Mouse (Mus musculus) lung, embryonic 14.5 days (tissue): Measurements from ENCODE around the gene Prom2. TPM values are rescaled to one million over a fixed set of nuclear protein-coding genes. Genes with fewer than 3 reads are reported as not detected.
A peak's percentile ranks its signal among the peaks of the same experiment; 100 is the strongest.

Experiments
- ATAC-seq: fragments of 200-750 bp; cut with Nextera tagmentation; 2 replicates; pipeline ENCODE4 v1.8.0; 2017; ENCODE audit warnings: mild to moderate bottlenecking, moderate TSS enrichment, moderate library complexity; ENCODE audit not compliant: insufficient read depth
- DNase-seq: peaks from one replicate; pipeline ENCODE4 v3.0.0-alpha.2; 2015
- H3K27ac ChIP-seq: fragments of 300-500 bp; sonication (generic); 2 replicates; pipeline ENCODE4 v1.5.1; 2014; ENCODE audit warnings: low read depth, mild to moderate bottlenecking, moderate library complexity
- H3K27me3 ChIP-seq: fragments of 300-500 bp; sonication (generic); 2 replicates; pipeline ENCODE4 v1.6.1; 2014; ENCODE audit warnings: low read length, control low read depth; ENCODE audit not compliant: insufficient read depth
- H3K36me3 ChIP-seq: fragments of 300-500 bp; sonication (generic); 2 replicates; pipeline ENCODE4 v1.6.1; 2014; ENCODE audit warnings: control low read depth; ENCODE audit not compliant: insufficient read depth
- H3K4me1 ChIP-seq: fragments of 300-500 bp; sonication (generic); 2 replicates; pipeline ENCODE4 v1.6.1; 2014; ENCODE audit warnings: antibody characterized with exemption, control low read depth; ENCODE audit not compliant: insufficient read depth
- H3K4me2 ChIP-seq: fragments of 300-500 bp; sonication (generic); 2 replicates; pipeline ENCODE4 v1.6.1; 2014; ENCODE audit warnings: mild to moderate bottlenecking
- H3K4me3 ChIP-seq: fragments of 300-500 bp; sonication (generic); 2 replicates; pipeline ENCODE4 v1.5.1; 2014; ENCODE audit warnings: low read depth, low read length
- H3K9ac ChIP-seq: fragments of 300-500 bp; sonication (generic); 2 replicates; pipeline ENCODE4 v1.6.1; 2014
- H3K9me3 ChIP-seq: fragments of 300-500 bp; sonication (generic); 2 replicates; pipeline ENCODE4 v1.6.1; 2016; ENCODE audit warnings: low read depth, low read length, control low read depth
- CTCF ChIP-seq: IDR thresholded peaks from 2 replicates; pipeline ENCODE4 v1.5.1; 2016; ENCODE audit warnings: antibody characterized with exemption, low read depth
- WGBS: fragments of 180-500 bp; shearing (Covaris S2); extraction: QIAGEN DNeasy Blood & Tissue Kit; methylation state at CpG from one replicate; pipeline ENCODE4 v1.1.7; 2014; 5-methylcytosine and 5-hydroxymethylcytosine counted together
- polyA plus RNA-seq: library from polyadenylated mRNA; unstranded; fragments of >200 nt; fragmentation: Nextera tagmentation; extraction: Ambion mirVana; gene quantifications from 2 replicates; pipeline ENCODE4 v1.2.1, GENCODE M21; 2014

The Prom2 gene
- polyA plus RNA-seq, 1 experiment from 2014 or later: 1.6 TPM

- WGBS: 43% methylated on average over 1 of the region's 1 CpGs
- ATAC-seq: no peak
- no peak for DNase-seq
- TF ChIP-seq CTCF: no peak
- no peak overlapping the region for H3K27ac ChIP-seq
- peaks cover 10% of the 10 kb centered on the region; the same call in 1 of the 2 replicates for H3K36me3 ChIP-seq
- H3K4me3 ChIP-seq: no peak overlapping the region
- peaks cover 4% of the 10 kb centered on the region; the same call in 1 of the 2 replicates for H3K9me3 ChIP-seq
- H3K27me3 ChIP-seq: no peaks in the 10 kb centered on the region
- H3K9ac ChIP-seq: no peak overlapping the region
- no peaks in the 10 kb centered on the region for H3K4me1 ChIP-seq
- H3K4me2 ChIP-seq: no peak overlapping the region
Measured at GRCm38 (mm10) chr2:127573322-127573721, 32.1 kb upstream of the Prom2 start.

DNA sequence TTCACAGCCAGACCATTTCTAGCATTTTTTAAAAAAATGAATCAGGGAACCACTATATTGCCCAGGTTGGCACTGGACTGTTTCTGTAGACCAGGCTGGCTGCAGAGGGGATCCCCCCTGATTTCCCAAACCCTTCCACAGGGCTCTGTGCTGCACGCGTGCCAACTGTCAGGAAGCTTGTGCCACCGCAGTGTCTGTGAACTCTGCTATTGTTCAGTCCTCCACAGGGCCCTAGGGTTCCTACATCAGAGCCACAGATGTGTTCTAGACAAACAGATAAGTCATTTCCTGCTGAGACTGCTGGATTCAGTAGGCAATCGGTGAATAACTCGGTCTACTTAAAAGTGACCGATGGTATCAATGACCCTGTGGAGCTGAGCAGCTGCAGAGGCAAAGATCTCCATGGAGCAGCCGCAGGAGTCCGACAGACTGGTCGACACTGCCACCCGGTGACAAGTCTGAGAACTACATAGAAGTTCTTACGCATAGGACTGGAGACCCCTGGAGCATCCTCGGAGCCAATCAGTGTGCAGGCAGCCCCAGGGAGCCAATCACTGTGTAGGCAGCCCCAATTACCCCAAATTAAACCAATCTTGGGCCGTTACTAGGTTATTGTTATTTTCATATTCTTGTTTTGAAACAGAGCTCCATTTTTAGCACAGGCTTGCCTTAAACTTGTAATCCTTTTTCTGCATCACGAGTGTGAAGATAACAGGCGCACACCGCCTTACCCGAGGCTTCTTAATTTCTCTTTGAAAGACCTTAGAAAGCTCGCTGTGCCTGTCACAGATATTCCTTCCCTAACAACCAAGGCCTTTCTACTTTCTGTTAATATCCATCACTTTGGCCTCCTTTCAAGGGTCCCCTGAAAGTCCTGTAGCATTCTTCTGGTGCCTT, 18.1 kb upstream of the Prom2 start:
- H3K4me3 ChIP-seq: peak overlapping the region; percentile 2; the same call in 1 of the 2 replicates
- DNase-seq (peak; percentile 98), ATAC-seq (peak; percentile 100)
- no peak overlapping the region for H3K9ac ChIP-seq
- peak; percentile 88 for TF ChIP-seq CTCF
- no peak overlapping the region for H3K27ac ChIP-seq
- H3K4me1 ChIP-seq: no peaks in the 10 kb centered on the region
- H3K4me2 ChIP-seq: peak overlapping the region; percentile 44
- no peaks in the 10 kb centered on the region; the same call in 1 of the 2 replicates for H3K27me3 ChIP-seq
- H3K9me3 ChIP-seq: no peaks in the 10 kb centered on the region
- no peaks in the 10 kb centered on the region for H3K36me3 ChIP-seq
- 15% methylated on average over 18 of the region's 18 CpGs for WGBS

- H3K4me3 ChIP-seq: no peak overlapping the region
- TF ChIP-seq CTCF: peak; percentile 61
- H3K36me3 ChIP-seq: no peaks in the 10 kb centered on the region
- H3K27ac ChIP-seq: no peak overlapping the region
- H3K27me3 ChIP-seq: no peaks in the 10 kb centered on the region
- DNase-seq: peak; percentile 44
- ATAC-seq: no peak
- whole genome bisulfite sequencing: 50% methylated on average over 5 of the region's 5 CpGs
- no peak overlapping the region for H3K4me2 ChIP-seq
- H3K9me3 ChIP-seq: no peaks in the 10 kb centered on the region
- no peaks in the 10 kb centered on the region for H3K4me1 ChIP-seq
- no peak overlapping the region for H3K9ac ChIP-seq
Measured at GRCm38 (mm10) chr2:127551078-127551477, 9.8 kb upstream of the Prom2 start.

GRCm38 (mm10) chr2:127550446-127550845, 9.2 kb upstream of the Prom2 start:
- ATAC-seq (no peak), DNase-seq (no peak)
- no peak for TF ChIP-seq CTCF
- Histone ChIP-seq H3K36me3 (no peaks in the 10 kb centered on the region), H3K4me3 (no peak overlapping the region), H3K4me2 (no peak overlapping the region), H3K9ac (no peak overlapping the region), H3K27ac (no peak overlapping the region), H3K27me3 (no peaks in the 10 kb centered on the region), H3K4me1 (no peaks in the 10 kb centered on the region), H3K9me3 (no peaks in the 10 kb centered on the region)
- WGBS: 55% methylated on average over 1 of the region's 1 CpGs

DNA sequence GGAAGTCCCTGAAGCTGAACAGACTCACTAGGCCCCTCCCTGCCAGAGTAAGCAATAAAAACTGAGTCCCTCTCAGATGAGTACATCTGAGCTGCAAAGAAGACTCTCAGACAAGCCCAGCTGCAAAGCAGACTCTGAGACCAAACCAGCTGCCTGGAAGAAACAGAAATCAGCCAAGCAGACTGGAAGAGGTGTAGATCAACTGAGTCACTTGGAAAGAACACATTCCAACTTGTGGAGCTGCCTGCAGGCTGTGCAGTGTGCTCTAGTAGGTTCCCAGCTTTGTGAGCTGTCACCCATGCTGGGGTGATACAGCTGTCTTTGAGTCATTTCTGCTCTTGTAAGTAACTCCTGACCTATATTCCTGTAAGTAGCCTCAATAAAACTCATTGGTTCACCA, 8.4 kb upstream of the Prom2 start:
- Histone ChIP-seq H3K4me2 (no peak overlapping the region), H3K27ac (no peak overlapping the region), H3K9ac (no peak overlapping the region), H3K4me3 (no peak overlapping the region), H3K4me1 (no peaks in the 10 kb centered on the region), H3K36me3 (no peaks in the 10 kb centered on the region), H3K9me3 (no peaks in the 10 kb centered on the region), H3K27me3 (no peaks in the 10 kb centered on the region)
- ATAC-seq (no peak), DNase-seq (no peak)
- no peak for TF ChIP-seq CTCF

GRCm38 (mm10) chr2:127548342-127549074, 7.2 kb upstream of the Prom2 start:
- H3K4me2 ChIP-seq: no peak overlapping the region
- H3K27ac ChIP-seq: no peak overlapping the region
- TF ChIP-seq CTCF: no peak
- no peaks in the 10 kb centered on the region for H3K4me1 ChIP-seq
- H3K9ac ChIP-seq: no peak overlapping the region
- H3K36me3 ChIP-seq: no peaks in the 10 kb centered on the region
- H3K9me3 ChIP-seq: no peaks in the 10 kb centered on the region
- H3K27me3 ChIP-seq: no peaks in the 10 kb centered on the region
- no peak overlapping the region for H3K4me3 ChIP-seq
- ATAC-seq: no peak
- DNase-seq: no peak
- WGBS: 62% methylated on average over 5 of the region's 5 CpGs

DNA sequence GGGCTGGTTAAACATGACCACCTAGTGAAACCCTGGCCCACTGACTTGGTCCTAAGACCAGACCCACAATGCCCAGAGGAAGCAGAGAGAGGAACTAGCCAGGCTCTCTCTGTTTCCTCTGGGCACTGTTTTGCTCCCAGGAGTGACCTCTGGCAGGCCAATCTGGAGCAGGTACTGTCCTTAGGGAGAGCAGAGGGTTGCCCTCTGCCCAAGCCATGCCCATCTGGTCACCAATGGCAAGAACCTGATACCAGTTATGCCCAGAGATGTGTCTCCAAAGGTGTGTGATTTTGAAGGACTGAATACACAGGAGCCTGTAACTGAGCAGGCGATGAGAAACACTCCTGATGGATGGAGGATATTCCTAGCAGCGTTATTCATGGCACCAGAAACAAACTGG, 430 bp upstream of the Prom2 start:
- WGBS: 73% methylated on average over 2 of the region's 2 CpGs

More for the DNA sequence above, 430 bp upstream of the Prom2 start:
- Histone ChIP-seq H3K36me3 (no peaks in the 10 kb centered on the region), H3K9me3 (no peaks in the 10 kb centered on the region), H3K4me2 (no peak overlapping the region; the same call in 1 of the 2 replicates), H3K27me3 (peaks cover 38% of the 10 kb centered on the region), H3K4me1 (no peaks in the 10 kb centered on the region), H3K4me3 (no peak overlapping the region), H3K27ac (no peak overlapping the region), H3K9ac (no peak overlapping the region)
- no peak for TF ChIP-seq CTCF
- DNase-seq (no peak), ATAC-seq (no peak; the same call in 1 of the 2 replicates)
